Mouse (Mus musculus) T-cell, adult 2 months (primary cell): Measurements from ENCODE around the gene Samd4b.
A peak's percentile ranks its signal among the peaks of the same experiment; 100 is the strongest.

Experiments used
- DNase-seq: peaks from one replicate; pipeline ENCODE4 v3.0.0; 2022; ENCODE audit warnings: low spot score

The Samd4b gene

GRCm38 (mm10) chr7:28444344-28444974, 153.5 kb downstream of the Samd4b start:
- DNase-seq, result peak; percentile 45

DNA sequence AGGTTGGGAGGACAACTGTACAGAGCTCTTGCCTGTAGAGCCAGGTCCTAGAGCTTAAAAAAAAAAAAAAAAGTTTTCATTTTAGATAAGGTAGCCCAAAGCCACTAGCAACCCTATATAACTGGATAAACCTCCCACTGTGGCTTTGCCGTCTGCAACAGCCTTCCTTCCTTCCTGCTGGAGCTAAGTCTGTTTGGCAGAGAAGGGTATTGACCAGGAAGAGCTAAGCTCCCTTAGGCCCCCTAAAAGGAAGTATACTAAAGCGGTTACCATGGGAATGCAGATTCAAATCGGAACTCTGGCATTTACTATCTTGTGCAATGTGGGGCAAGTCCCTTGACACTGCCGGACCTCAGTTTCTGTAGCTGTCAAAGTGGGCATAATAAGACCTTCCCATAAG, 155.3 kb downstream of the Samd4b start:
- no peak for DNase-seq

DNA sequence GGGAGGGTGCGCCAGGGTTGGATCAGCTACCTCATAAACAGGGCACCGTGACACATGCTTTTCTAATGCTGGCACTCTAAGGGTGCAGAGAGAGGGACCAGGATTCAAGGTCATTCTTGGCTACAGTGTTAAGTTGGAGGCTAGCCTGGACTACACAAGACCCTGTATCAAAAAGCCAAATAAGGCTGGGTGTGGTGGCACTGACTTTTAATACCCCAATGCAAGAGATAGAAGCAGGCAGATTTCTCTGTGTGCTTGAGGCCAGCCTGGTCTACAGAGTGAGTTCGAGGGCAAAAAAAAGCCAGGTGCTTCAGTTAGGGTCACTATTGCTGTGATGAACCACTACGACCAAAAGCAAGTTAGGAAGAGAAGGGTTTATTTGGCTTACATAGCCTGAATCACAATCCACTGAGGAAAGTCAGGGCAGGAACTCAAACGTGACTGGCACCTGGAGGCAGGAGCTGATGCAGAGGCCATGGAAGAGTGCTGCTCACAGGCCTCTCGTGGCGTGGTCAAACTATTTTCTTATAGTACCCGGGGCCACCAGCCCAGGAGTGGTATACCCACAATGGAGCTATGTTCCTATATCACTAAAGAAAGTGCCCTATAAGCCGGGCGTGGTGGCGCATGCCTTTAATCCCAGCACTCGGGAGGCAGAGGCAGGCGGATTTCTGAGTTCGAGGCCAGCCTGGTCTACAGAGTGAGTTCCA, 156.0 kb downstream of the Samd4b start:
- DNase-seq, result no peak

- DNase-seq, result peak; percentile 90
Measured at GRCm38 (mm10) chr7:28440739-28441138, 157.2 kb downstream of the Samd4b start.

DNA sequence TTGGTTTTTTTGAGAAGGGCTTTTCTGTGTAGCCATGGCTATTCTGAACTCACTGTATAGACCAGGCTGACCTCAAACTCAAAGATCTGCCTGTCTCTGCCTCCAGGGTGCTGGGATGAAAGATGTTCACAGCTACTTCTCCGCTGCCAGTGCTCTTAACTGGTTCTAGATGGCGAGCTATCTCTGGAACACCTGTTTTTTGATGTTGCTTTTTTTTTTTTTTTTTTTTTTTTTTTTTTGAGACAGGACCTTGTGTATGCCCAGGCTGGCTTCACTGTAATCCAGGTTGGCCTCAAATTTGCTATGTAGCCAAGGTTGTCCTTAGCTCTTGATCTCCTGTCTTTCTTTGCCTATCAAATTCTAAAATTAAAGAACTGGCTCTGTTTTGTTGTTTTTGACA, 159.2 kb downstream of the Samd4b start:
- no peak for DNase-seq

DNA sequence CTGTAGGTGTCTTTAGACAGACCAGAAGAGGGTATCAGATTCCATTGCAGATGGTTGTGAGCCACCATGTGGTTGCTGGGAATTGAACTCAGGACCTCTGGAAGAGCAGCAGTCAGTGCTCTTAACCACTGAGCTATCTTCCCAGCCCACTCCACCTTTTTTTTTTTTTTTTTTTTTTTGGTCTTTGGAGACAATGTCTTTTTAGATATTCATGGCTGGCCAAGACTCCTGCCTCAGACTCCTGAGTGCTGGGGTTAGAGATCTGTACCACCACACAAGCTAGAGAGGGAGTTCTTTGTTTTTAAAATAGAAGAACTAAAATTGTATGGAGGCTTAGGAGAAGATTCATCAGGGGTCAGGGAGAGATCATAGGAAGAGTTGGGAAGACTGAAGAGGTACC, 160.0 kb downstream of the Samd4b start:
- DNase-seq, result no peak

DNA sequence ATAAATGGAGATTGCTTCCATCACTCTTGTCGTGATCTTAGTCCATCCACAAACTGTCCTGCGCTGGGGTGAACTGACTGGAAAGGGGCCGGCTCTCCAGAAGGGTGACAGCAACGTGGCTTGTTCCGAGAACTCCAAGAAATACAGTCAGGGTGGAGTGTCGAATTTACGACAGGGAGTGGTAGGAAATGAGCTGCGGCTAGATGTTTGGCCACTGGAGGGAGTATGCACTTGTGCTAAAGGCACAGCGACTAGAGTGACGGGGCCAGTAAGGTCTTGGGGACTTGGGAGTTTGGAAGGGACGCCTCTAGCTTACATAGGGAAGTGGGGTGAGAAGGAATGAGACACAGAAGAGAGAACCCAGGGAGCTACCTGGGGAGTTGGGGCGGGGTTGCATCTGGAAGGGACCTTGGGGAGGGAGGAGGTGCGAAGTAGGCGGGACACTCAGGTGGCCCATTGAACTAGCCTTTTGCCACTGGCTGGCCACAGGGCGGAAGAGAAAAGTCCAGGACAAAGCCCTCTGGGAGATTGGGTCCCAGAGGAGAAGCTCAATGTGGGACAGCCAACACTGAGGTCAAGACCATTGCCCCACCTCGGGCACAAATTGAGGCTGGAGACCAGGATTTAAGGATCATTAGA, 160.9 kb downstream of the Samd4b start, which contains the start of gene Gmfg:
TSS of gene Gmfg (plus strand) at position 516 of the 639 bp plus-strand sequence.
- DNase-seq, result peak; percentile 86

DNA sequence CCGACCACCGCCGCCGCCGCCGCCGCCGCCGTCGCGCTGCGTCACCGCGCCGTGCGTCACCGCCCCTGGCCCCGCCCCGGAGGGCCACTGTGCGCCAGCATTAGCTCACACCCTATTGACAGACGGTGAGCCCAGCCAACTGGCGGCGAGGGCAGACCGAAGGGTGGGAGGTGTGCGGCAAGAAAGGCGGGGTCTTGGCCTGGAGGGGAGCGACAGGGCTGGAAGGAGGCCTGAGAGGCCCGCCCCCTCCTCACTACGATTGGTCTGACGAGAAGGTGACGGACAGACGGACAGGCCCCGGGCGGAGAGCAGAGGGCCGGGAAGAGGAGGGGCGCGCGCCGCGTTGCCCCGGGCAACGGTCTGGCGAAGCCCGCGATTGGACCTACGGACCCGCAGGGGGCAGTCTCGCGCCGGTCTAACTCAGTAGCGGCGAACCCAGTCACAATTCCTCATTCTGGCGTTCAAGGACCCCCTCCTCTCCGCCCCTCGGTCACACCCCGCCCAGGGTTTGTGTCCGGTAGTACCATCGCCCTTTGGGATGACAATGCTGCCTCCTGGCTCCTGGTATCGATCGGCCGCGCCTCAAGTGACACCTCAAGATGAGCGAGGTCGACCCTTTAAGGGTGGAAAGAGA, 161.6 kb downstream of the Samd4b start:
- DNase-seq, result peak; percentile 100

GRCm38 (mm10) chr7:28435660-28436259, 162.2 kb downstream of the Samd4b start:
- DNase-seq, result peak; percentile 22

- DNase-seq, result no peak
Measured at GRCm38 (mm10) chr7:28432252-28432651, 165.7 kb downstream of the Samd4b start.

GRCm38 (mm10) chr7:28430512-28430911, 167.4 kb downstream of the Samd4b start:
- no peak for DNase-seq

- DNase-seq, result no peak
Measured at GRCm38 (mm10) chr7:28427738-28428137, 170.2 kb downstream of the Samd4b start.

GRCm38 (mm10) chr7:28423018-28423417, 174.9 kb downstream of the Samd4b start:
- no peak for DNase-seq

DNA sequence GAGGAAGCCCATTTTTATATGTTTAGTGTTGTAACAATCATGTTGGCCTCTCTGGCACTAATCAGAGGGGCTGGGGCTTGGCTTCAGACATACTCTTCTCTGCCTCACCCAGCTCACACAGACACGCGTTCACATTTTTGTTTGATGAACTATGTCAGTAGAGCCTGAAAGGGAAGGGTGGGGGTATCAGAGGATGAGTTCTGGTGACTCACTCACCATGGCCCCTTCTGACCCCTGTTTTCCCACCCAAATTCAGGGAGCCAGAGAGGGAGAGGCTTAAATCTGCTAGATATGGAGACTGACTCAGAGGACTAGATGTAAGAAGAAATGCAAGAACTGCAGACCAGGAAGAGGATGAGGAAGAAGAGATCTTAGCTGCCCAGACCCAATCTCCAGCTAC, 178.5 kb downstream of the Samd4b start:
- DNase-seq, result no peak

DNA sequence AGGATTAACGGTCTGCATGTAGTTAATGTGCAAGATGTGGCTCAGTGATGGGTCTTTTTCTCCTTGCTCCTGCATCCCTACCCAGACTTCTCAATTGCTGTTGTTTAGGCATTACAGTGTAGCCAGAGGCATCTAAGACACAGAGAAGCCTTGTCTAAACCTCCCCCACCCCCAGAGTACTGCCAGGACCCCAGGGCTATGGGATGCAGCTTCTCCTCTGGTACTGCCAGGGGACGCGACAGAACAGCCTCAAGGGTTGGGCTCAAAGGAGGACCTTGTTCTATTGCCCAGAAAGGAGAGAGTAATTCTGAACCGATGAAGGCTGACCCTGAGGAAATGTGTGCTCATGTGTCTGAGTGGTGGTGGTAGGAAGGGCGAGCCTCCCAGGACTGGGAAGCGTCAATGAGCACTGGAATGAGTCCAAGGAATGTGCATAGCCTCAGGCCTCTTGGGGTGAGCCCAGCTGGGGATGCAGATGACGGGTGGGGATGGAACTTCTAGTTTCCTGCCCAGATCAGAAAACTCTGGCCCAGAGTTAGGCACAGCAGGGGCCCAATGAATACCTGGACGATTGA, 179.8 kb downstream of the Samd4b start:
- DNase-seq, result no peak

DNA sequence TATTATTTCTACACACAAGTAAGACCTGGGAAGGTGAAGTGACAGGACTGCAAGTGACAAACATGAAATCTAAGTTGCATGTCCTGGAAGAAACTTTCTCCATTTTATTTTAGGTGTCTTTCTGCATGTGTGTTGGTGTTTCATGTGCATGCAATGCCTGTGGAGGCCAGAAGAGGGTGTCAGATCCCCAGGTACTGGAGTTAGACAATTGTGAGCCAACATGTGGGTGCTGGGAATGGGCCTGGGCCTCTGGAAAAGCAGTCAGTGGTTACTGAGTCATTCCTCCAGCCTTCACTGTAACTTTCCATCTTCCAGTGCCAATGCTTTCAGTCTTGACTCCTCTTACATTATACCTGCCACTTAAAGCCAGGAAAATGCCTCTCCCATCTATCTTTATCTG, 180.6 kb downstream of the Samd4b start:
- DNase-seq, result no peak

GRCm38 (mm10) chr7:28412826-28413225, 185.1 kb downstream of the Samd4b start:
- peak; percentile 24 for DNase-seq

DNA sequence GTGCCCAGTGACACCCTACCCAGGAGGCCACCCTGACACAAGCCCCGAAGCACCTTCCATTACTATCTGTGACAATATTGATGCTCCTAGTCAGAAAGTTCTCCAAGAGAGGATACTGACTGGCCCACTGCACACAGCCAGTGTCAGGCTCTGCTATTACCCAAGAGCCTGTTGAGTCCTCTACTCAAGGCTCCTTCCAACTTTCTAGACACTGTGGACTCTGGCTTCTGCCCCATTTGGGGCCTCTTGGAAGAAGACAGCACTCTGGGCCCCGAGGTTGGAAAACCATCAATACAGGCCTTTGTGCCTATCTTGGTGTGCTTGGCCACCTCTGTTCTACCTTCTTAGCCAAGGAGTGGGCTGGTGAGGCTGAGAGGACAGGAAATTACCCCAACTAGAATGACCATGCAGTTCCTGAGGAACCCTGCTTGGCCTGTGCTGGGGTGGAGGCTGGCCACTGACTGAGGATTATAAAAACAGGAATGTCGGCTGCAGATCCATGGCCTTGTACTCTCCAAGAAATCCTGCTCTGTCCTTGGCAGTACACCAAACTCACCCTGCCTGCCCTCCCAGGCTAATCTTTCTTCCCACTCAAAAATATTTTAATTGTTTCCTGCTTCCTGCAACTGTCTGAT, 187.0 kb downstream of the Samd4b start:
- DNase-seq, result no peak

GRCm38 (mm10) chr7:28401942-28402341, 196.0 kb downstream of the Samd4b start:
- DNase-seq, result no peak

GRCm38 (mm10) chr7:28401030-28401429, 196.9 kb downstream of the Samd4b start:
- no peak for DNase-seq

DNA sequence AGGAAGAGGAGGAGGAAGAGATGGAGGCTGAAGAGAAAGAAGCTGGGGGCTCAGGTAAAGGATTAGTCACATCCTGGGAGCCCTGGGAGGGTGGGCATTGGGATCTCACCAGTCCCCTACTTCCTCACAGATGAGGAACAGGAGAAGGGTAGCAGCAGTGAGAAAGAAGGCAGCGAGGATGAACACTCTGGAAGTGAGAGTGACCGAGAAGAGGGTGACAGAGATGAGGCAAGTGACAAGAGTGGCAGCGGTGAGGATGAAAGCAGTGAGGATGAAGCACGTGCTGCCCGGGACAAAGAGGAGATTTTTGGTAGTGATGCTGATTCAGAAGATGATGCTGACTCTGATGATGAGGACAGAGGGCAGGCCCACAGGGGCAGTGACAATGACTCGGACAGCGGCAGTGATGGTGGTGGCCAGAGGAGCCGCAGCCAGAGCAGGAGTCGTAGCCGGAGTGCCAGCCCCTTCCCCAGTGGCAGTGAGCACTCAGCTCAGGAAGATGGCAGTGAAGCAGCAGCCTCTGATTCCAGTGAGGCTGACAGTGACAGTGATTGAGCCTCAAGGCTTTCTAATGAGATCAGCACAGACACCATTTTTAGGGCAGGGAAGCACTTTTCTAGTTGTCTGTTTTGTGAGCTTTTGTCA, 199.1 kb downstream of the Samd4b start:
- DNase-seq, result no peak
